Mouse (Mus musculus) kidney, embryonic 14.5 days (tissue): ENCODE results near the gene Ldlrad3. TPM values are rescaled to one million over a fixed set of nuclear protein-coding genes. Genes with fewer than 3 reads are reported as not detected.

ENCODE experiments used
- ATAC-seq: fragments of 200-750 bp; cut with Nextera tagmentation; 2 replicates; pipeline ENCODE4 v1.8.0; 2017; ENCODE audit warnings: moderate number of reproducible peaks, mild to moderate bottlenecking, moderate TSS enrichment, moderate library complexity; ENCODE audit not compliant: low FRiP score, low TSS enrichment
- H3K27ac ChIP-seq: fragments of 300-500 bp; sonication (generic); 2 replicates; pipeline ENCODE4 v1.5.1; 2014; ENCODE audit warnings: low read depth, mild to moderate bottlenecking, low read length, moderate library complexity, mixed read lengths
- H3K27me3 ChIP-seq: fragments of 300-500 bp; sonication (generic); 2 replicates; pipeline ENCODE4 v1.6.1; 2014; ENCODE audit warnings: mild to moderate bottlenecking, low read length; ENCODE audit not compliant: control insufficient read depth, insufficient read depth
- H3K36me3 ChIP-seq: fragments of 300-500 bp; sonication (generic); 2 replicates; pipeline ENCODE4 v1.6.1; 2014; ENCODE audit warnings: low read length, mixed read lengths; ENCODE audit not compliant: control insufficient read depth, insufficient read depth
- H3K4me1 ChIP-seq: fragments of 300-500 bp; sonication (generic); 2 replicates; pipeline ENCODE4 v1.6.1; 2014; ENCODE audit warnings: low read length, mixed read lengths; ENCODE audit not compliant: control insufficient read depth, insufficient read depth
- H3K4me2 ChIP-seq: fragments of 300-500 bp; sonication (generic); replicated peaks from 2 replicates; pipeline ENCODE4 v1.6.1; 2014; ENCODE audit warnings: low read depth, mild to moderate bottlenecking, low read length
- H3K4me3 ChIP-seq: fragments of 300-500 bp; sonication (generic); 2 replicates; pipeline ENCODE4 v1.5.1; 2014; ENCODE audit warnings: mild to moderate bottlenecking, low read length
- H3K9ac ChIP-seq: fragments of 300-500 bp; sonication (generic); 2 replicates; pipeline ENCODE4 v1.6.1; 2014; ENCODE audit warnings: low read depth, mild to moderate bottlenecking, low read length, moderate library complexity
- H3K9me3 ChIP-seq: fragments of 300-500 bp; sonication (generic); 2 replicates; pipeline ENCODE4 v1.6.1; 2016; ENCODE audit warnings: low read length; ENCODE audit not compliant: control insufficient read depth
- WGBS: fragments of 180-500 bp; shearing (Covaris S2); extraction: QIAGEN DNeasy Blood & Tissue Kit; methylation state at CpG from one replicate; pipeline ENCODE4 v1.1.7; 2014; 5-methylcytosine and 5-hydroxymethylcytosine counted together
- polyA plus RNA-seq: library from polyadenylated mRNA; unstranded; fragments of >200 nt; fragmentation: Nextera tagmentation; extraction: Ambion mirVana; gene quantifications from 2 replicates; pipeline ENCODE4 v1.2.1, GENCODE M21; 2014

Ldlrad3 gene
- polyA plus RNA-seq, 1 experiment from 2014 or later, result 39.2 TPM

DNA sequence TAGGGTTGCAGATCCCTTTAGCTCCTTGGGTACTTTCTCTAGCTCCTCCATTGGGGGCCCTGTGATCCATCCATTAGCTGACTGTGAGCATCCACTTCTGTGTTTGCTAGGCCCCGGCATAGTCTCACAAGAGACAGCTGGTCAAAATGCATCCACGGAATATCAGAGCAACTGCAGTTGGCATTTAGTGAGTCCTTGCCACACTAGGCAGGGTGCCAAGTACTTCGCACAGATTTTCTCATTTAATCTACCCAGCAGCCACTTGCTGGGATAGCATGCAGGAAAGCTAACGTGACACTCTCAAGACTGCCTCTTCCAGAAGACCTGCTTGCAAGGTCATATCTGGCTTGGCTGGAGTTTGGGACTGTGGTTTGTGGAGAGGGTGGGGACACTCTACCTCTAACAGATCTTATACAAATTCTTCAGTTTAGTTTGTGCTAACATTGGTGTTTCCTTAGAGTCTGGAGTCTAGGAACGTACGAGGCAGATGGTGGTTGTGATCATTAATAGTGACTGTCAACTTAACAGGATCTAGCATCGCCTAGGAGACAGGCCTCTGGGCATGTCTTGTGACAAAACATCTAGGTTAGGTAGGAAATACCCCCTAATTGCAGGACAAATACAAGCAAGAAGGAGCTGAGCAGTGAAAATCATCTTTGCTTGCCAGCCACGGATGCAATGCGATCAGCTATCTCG is 115.0 kb downstream of the Ldlrad3 start:
- no peaks in the 10 kb centered on the region for H3K4me1 ChIP-seq
- no peaks in the 10 kb centered on the region for H3K27me3 ChIP-seq
- no peak overlapping the region for H3K9ac ChIP-seq
- H3K36me3 ChIP-seq, result peaks cover 3% of the 10 kb centered on the region; the same call in 1 of the 2 replicates
- no peak overlapping the region for H3K27ac ChIP-seq
- H3K4me2 ChIP-seq, result no peak overlapping the region
- H3K9me3 ChIP-seq, result no peaks in the 10 kb centered on the region
- ATAC-seq, result no peak
- 90% methylated on average over 10 of the region's 10 CpGs for WGBS
- H3K4me3 ChIP-seq, result no peak overlapping the region

GRCm38 (mm10) chr2:102064826-102065441 is 121.3 kb downstream of the Ldlrad3 start:
- no peak overlapping the region for H3K4me3 ChIP-seq
- peaks cover 3% of the 10 kb centered on the region; the same call in 1 of the 2 replicates for H3K36me3 ChIP-seq
- H3K9me3 ChIP-seq, result no peaks in the 10 kb centered on the region
- H3K27ac ChIP-seq, result no peak overlapping the region
- H3K4me1 ChIP-seq, result no peaks in the 10 kb centered on the region
- ATAC-seq, result no peak; the same call in 1 of the 2 replicates
- no peak overlapping the region for H3K9ac ChIP-seq
- 89% methylated on average over 8 of the region's 8 CpGs for WGBS
- no peaks in the 10 kb centered on the region for H3K27me3 ChIP-seq
- H3K4me2 ChIP-seq, result no peak overlapping the region

GRCm38 (mm10) chr2:102063906-102064505 is 122.2 kb downstream of the Ldlrad3 start:
- 79% methylated on average over 7 of the region's 7 CpGs for WGBS
- Histone ChIP-seq H3K27ac (no peak overlapping the region), H3K27me3 (no peaks in the 10 kb centered on the region), H3K4me3 (no peak overlapping the region), H3K9ac (no peak overlapping the region), H3K9me3 (no peaks in the 10 kb centered on the region), H3K4me2 (no peak overlapping the region), H3K36me3 (peaks cover 3% of the 10 kb centered on the region; the same call in 1 of the 2 replicates), H3K4me1 (no peaks in the 10 kb centered on the region)
- ATAC-seq, result 0 out of 2 replicates have a peak, but pooled peaks have one; percentile 49

GRCm38 (mm10) chr2:102062861-102063468 is 123.2 kb downstream of the Ldlrad3 start:
- ATAC-seq, result no peak
- H3K4me1 ChIP-seq, result no peaks in the 10 kb centered on the region
- H3K4me2 ChIP-seq, result no peak overlapping the region
- no peak overlapping the region for H3K4me3 ChIP-seq
- 62% methylated on average over 7 of the region's 7 CpGs for WGBS
- H3K9ac ChIP-seq, result no peak overlapping the region
- H3K9me3 ChIP-seq, result no peaks in the 10 kb centered on the region
- no peak overlapping the region for H3K27ac ChIP-seq
- H3K36me3 ChIP-seq, result no peaks in the 10 kb centered on the region
- no peaks in the 10 kb centered on the region for H3K27me3 ChIP-seq

GRCm38 (mm10) chr2:102061921-102062320 is 124.3 kb downstream of the Ldlrad3 start:
- no peak overlapping the region for H3K9ac ChIP-seq
- no peak overlapping the region for H3K27ac ChIP-seq
- no peaks in the 10 kb centered on the region for H3K36me3 ChIP-seq
- no peaks in the 10 kb centered on the region for H3K9me3 ChIP-seq
- H3K27me3 ChIP-seq, result no peaks in the 10 kb centered on the region
- H3K4me3 ChIP-seq, result no peak overlapping the region
- no peaks in the 10 kb centered on the region for H3K4me1 ChIP-seq
- 81% methylated on average over 8 of the region's 8 CpGs for WGBS
- H3K4me2 ChIP-seq, result no peak overlapping the region
- no peak for ATAC-seq

GRCm38 (mm10) chr2:102057746-102058145 is 128.4 kb downstream of the Ldlrad3 start:
- no peaks in the 10 kb centered on the region for H3K4me1 ChIP-seq
- no peak overlapping the region for H3K4me2 ChIP-seq
- no peaks in the 10 kb centered on the region for H3K36me3 ChIP-seq
- H3K9ac ChIP-seq, result no peak overlapping the region
- H3K27me3 ChIP-seq, result no peaks in the 10 kb centered on the region
- H3K9me3 ChIP-seq, result no peaks in the 10 kb centered on the region
- WGBS, result 86% methylated on average over 12 of the region's 12 CpGs
- no peak overlapping the region for H3K27ac ChIP-seq
- no peak for ATAC-seq
- H3K4me3 ChIP-seq, result no peak overlapping the region

DNA sequence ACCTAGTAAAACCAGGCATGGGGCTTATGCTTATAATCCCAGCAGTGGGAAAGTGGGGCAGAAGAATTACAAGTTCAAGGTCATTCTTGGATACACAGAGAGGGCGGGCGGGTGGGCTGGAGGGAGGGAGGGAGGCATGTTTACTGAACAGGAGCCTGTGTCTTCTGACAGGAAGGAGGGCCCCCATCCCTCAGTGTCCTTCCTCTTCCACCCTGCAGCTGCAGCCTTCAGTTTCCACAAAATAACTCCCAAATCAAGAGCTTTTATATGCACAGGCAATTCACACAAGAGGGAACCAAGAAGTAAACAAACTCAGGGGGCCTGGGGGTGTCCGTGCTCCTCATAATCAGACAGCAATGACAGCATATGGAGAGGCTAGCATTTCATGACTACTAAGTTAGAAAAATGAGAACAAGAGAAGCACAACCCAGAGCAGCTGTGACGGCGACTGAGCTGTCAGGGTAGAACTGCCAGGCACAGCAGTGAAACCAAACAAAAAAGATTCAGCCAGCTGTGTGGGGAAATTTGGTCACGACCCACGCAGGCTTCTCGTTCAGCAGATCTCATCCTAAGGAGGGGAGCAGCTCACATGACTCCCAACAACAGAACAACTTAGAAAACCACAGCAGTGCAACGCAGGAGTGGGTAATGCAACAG is 129.0 kb downstream of the Ldlrad3 start:
- no peak overlapping the region for H3K4me2 ChIP-seq
- H3K36me3 ChIP-seq, result no peaks in the 10 kb centered on the region
- H3K4me1 ChIP-seq, result no peaks in the 10 kb centered on the region
- H3K9ac ChIP-seq, result no peak overlapping the region
- ATAC-seq, result no peak
- H3K27me3 ChIP-seq, result no peaks in the 10 kb centered on the region
- H3K9me3 ChIP-seq, result no peaks in the 10 kb centered on the region
- no peak overlapping the region for H3K4me3 ChIP-seq
- no peak overlapping the region for H3K27ac ChIP-seq
- WGBS, result 57% methylated on average over 9 of the region's 9 CpGs

- Histone ChIP-seq H3K36me3 (no peaks in the 10 kb centered on the region), H3K4me2 (no peak overlapping the region), H3K27me3 (no peaks in the 10 kb centered on the region), H3K9ac (no peak overlapping the region), H3K27ac (no peak overlapping the region), H3K9me3 (no peaks in the 10 kb centered on the region), H3K4me3 (no peak overlapping the region), H3K4me1 (no peaks in the 10 kb centered on the region)
- WGBS, result 80% methylated on average over 8 of the region's 8 CpGs
- no peak for ATAC-seq
These were observed 130.0 kb downstream of the Ldlrad3 start for GRCm38 (mm10) chr2:102056144-102056543.
